Mouse (Mus musculus) hindbrain, embryonic 11.5 days (tissue): ENCODE results near the gene Ushbp1. TPM values are rescaled to one million over a fixed set of nuclear protein-coding genes. Genes with fewer than 3 reads are reported as not detected.
A peak's percentile ranks its signal among the peaks of the same experiment; 100 is the strongest.

Experiments
- ATAC-seq: fragments of 200-750 bp; cut with Nextera tagmentation; 2 replicates; pipeline ENCODE4 v1.8.0; 2017; ENCODE audit warnings: mild to moderate bottlenecking, moderate TSS enrichment, moderate library complexity; ENCODE audit not compliant: low FRiP score
- DNase-seq: peaks from one replicate; pipeline ENCODE4 v3.0.0-alpha.2; 2015; ENCODE audit warnings: low spot score
- H3K27ac ChIP-seq: fragments of 300-500 bp; sonication (generic); 2 replicates; pipeline ENCODE4 v1.5.1; 2014; ENCODE audit warnings: mild to moderate bottlenecking, low read depth, low read length
- H3K27me3 ChIP-seq: fragments of 300-500 bp; sonication (generic); 2 replicates; pipeline ENCODE4 v1.6.1; 2014; ENCODE audit warnings: mild to moderate bottlenecking, low read length, moderate library complexity, mixed read lengths; ENCODE audit not compliant: control insufficient read depth, insufficient read depth
- H3K36me3 ChIP-seq: fragments of 300-500 bp; sonication (generic); 2 replicates; pipeline ENCODE4 v1.6.1; 2014; ENCODE audit warnings: mild to moderate bottlenecking, low read length, moderate library complexity, mixed read lengths; ENCODE audit not compliant: control insufficient read depth, insufficient read depth
- H3K4me1 ChIP-seq: fragments of 300-500 bp; sonication (generic); replicated peaks from 2 replicates; pipeline ENCODE4 v1.6.1; 2014; ENCODE audit warnings: low read length, mixed read lengths; ENCODE audit not compliant: control insufficient read depth, insufficient read depth
- H3K4me2 ChIP-seq: fragments of 300-500 bp; sonication (generic); replicated peaks from 2 replicates; pipeline ENCODE4 v1.6.1; 2014; ENCODE audit warnings: mild to moderate bottlenecking, low read depth, low read length
- H3K4me3 ChIP-seq: fragments of 300-500 bp; sonication (generic); 2 replicates; pipeline ENCODE4 v1.5.1; 2014; ENCODE audit warnings: low read depth, low read length
- H3K9ac ChIP-seq: fragments of 300-500 bp; sonication (generic); 2 replicates; pipeline ENCODE4 v1.6.1; 2014; ENCODE audit warnings: low read depth, low read length
- H3K9me3 ChIP-seq: fragments of 300-500 bp; sonication (generic); 2 replicates; pipeline ENCODE4 v1.6.1; 2016; ENCODE audit warnings: low read length; ENCODE audit not compliant: control insufficient read depth
- WGBS: fragments of 180-500 bp; shearing (Covaris S2); extraction: QIAGEN DNeasy Blood & Tissue Kit; methylation state at CpG from one replicate; pipeline ENCODE4 v1.1.7; 2014; 5-methylcytosine and 5-hydroxymethylcytosine counted together
- polyA plus RNA-seq: library from polyadenylated mRNA; unstranded; fragments of >200 nt; fragmentation: Nextera tagmentation; extraction: Ambion mirVana; gene quantifications from 2 replicates; pipeline ENCODE4 v1.2.1, GENCODE M21; 2014

Gene Ushbp1
- polyA plus RNA-seq, 1 experiment from 2014 or later, result 3.6 TPM

DNA sequence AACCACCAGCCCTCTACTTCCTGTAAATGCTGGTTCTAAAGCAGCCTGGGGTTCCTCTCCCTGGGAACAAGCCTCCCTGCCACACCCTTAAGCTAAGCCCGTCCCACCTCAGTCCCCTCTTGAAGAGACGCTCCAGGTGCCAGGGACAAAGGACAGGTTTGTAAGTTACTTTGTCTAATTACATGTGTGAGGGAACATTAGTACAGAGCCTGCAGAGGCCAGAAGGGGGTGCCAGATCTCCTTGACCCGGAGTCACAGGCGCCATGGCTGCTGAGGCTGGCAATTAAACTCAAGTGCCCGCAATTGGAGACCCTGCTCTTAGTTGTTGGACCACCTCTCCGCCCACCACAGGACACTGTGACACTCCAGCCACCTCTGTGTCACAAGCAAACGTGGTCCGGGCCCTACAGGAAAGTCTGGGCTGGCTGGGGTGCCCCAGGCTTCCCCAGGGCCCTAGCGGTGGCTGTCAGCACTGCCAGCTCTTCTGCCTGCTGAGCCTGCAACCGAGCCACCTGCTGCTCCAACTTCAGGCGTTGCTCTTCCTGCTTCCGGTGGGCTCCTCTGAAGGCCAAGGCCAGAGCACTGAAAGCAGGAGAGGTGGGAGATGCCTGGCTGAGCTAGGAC is 10.3 kb downstream of the Ushbp1 start:
- Histone ChIP-seq H3K4me2 (no peak overlapping the region), H3K27me3 (no peaks in the 10 kb centered on the region), H3K9me3 (no peaks in the 10 kb centered on the region), H3K27ac (no peak overlapping the region), H3K4me3 (no peak overlapping the region), H3K4me1 (peaks cover 10% of the 10 kb centered on the region), H3K9ac (no peak overlapping the region), H3K36me3 (no peaks in the 10 kb centered on the region)
- ATAC-seq, result no peak
- 72% methylated on average over 11 of the region's 12 CpGs for WGBS
- no peak for DNase-seq

DNA sequence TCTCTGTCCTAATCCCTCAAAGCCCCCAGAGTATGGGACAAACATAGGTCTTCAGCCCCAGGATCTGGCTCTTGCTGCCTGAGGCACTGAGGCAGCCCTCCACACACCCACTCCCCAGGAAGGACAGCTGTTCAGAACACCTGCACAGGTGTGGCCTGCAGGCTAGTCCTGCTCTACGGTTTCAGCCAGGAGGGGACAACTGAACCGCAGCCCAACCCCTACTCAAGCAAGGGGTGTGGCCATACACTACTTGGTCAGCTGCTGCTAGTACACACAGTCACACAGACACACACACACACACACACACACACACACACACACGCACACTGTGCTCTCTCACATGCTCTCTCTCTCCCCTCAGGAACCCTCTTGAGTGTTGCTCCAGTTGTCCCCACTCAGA is 11.7 kb downstream of the Ushbp1 start:
- peak overlapping the region; percentile 92 for H3K27ac ChIP-seq
- DNase-seq, result no peak

DNA sequence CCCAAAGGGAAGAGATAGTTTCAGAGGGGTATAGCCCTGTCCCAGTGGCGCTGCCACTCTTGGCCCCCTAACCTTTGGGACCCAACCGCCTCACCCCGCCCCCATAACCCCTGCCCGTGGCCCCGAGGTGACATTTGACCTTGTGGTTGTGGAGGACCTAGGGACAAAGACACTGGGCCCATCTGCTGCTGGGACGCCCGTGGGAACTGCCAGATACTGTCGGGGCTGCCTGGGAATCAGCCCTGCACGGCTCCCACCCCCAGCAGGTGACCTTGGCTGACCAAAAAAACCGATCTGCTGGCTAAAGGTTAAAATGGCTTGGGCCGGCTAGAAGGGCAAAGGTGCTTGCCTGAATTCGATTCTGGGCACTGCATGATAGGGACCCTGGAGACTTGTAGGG is 12.2 kb downstream of the Ushbp1 start:
- Histone ChIP-seq H3K27me3 (no peaks in the 10 kb centered on the region), H3K9ac (no peak overlapping the region), H3K4me1 (peaks cover 22% of the 10 kb centered on the region), H3K36me3 (no peaks in the 10 kb centered on the region), H3K4me2 (no peak overlapping the region), H3K9me3 (no peaks in the 10 kb centered on the region), H3K27ac (peak overlapping the region; percentile 92), H3K4me3 (no peak overlapping the region)
- no peak for DNase-seq
- no peak for ATAC-seq
- 4% methylated on average over 10 of the region's 12 CpGs for WGBS

More for the DNA sequence above, 11.7 kb downstream of the Ushbp1 start:
- 45% methylated on average over 3 of the region's 3 CpGs for WGBS
- Histone ChIP-seq H3K4me1 (peaks cover 20% of the 10 kb centered on the region), H3K9ac (no peak overlapping the region), H3K9me3 (no peaks in the 10 kb centered on the region), H3K36me3 (no peaks in the 10 kb centered on the region), H3K27me3 (no peaks in the 10 kb centered on the region), H3K4me3 (no peak overlapping the region; the same call in 1 of the 2 replicates), H3K4me2 (no peak overlapping the region)
- ATAC-seq, result no peak

DNA sequence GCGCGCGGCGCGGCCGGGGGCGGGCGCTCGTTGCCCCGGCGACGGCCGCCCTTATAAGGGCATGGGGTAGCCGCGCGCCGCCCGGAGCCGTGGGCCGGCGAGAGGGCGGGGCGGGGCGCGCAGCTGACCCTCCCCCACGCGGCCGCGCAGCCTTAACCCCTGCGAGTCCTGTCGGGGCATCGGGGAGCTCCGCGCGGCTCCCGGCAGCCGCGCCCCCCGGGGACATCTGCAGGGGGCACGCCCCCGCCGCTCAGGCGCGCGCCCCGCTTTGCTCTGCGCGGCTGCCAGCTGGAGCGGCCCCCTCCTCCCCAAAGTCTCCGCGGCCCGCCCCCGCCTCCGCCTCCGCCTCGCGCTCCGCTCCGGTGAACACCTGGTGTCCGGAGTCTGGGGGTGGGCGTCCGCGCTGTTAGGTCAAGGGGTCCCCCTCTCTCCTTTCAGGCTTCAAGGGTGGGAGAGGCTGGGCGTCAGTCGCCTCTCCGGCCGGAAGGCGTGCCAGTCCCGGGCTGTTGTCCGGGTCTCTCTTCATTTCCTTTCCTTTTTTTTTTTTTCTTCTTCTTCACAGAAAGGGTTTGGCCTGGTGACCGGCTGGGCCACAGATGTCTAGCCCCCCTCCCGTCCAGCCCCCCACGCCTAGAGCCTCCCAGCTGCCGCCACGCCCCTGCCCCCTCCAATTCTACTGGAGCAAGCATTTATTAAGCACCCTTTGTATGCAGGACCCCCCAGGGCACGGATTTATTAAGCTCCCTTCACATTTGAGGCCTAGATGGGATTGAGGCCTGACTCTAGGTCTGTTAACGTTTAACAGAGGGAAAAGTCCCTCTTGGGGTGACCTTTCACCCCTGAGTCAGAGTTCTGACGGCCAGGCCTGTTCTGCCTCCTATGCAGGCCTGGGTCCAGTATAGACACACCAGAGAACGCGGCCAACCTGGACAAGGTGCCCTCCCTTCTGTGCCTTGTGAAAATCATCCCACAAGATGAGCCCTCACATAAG is 13.3 kb downstream of the Ushbp1 start:
- H3K9ac ChIP-seq, result peak overlapping the region; percentile 82
- WGBS, result 1% methylated on average over 34 of the region's 80 CpGs
- H3K9me3 ChIP-seq, result no peaks in the 10 kb centered on the region
- peak; percentile 84 for ATAC-seq
- H3K36me3 ChIP-seq, result no peaks in the 10 kb centered on the region
- DNase-seq, result peak; percentile 91
- H3K27ac ChIP-seq, result peak overlapping the region; percentile 92
- peak overlapping the region; percentile 85 for H3K4me3 ChIP-seq
- peak overlapping the region; percentile 96 for H3K4me2 ChIP-seq
- H3K4me1 ChIP-seq, result peaks cover 22% of the 10 kb centered on the region
- no peaks in the 10 kb centered on the region for H3K27me3 ChIP-seq

DNA sequence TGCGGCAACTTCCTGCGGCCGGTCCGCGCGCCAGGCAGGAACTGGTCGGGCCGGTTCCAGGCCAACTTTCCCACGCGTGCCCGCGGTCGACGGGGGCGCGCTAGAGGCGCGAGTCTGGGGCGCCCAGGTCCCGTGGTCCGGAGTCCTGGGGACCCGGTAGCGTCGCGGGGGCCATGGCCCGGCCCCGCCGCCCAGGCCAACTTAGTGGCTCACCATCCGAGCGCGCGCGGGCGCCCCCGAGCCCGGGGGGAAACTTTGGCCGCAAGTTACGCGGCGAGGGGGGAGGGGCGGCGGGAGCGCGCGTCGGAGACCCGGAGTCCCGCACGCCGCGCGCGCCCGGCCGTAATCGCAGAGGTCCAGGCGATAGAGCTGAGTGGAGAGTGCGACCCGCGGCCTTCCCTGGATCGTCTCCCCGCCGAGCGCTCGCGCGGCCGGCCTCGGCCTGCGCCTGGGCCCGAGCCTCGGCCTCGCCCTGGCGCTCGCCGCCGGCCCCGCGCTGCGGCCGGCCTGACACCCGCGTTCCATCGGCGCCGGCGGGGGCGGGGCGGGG is 14.1 kb downstream of the Ushbp1 start, which contains the start of gene Nr2f6:
TSS of gene Nr2f6 (minus strand) at position 540 of the 550 bp plus-strand sequence.
- under 1% methylated on average over 52 of the region's 89 CpGs for WGBS
- peak; percentile 87 for DNase-seq

DNA sequence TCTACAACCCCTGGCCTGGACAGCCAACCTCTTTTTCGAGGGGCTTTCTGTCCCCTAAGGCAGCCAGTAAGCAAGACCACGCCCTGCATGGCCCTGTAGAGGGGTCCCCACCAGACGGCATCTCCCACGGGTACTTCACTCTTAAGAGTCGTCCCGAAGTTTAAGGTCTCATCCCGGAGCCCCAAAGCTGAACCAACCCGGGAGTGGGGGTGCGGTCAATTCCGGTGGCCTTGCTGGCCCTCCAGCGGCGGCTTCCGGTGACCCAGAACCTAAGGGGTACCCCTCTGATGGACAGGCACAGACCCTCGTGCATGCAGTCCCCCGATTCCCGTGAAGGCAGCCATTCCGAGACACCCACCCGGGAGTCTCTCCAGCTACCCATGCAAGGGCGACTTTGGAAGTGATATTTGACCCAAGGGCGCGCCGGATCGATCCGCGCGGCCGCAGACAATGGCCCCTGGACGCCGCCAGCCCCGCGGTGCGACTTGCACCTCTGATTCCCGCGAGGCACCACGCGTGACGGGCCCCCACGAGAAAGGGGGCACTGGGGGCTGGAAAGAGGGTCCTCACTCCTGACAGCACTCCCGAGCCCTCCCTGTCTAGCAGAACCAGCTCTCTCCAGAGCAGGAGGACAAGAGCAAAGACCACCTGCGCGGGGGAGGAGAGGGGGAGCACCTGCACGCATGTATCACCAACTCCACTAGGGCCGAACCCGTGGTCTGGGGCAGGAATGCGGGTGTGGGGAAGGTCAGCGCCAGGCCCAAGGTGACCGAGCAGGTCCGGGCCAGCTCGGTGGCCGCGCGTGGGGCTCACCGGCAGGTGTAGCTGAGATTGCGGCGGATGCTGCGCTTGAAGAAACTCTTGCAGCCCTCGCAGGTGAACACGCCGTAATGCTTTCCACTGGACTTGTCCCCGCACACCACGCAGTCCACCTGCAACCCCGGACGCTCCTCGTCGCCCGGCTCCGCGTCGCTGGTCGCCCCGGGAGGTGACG is 15.1 kb downstream of the Ushbp1 start:
- Histone ChIP-seq H3K36me3 (no peaks in the 10 kb centered on the region; the same call in 1 of the 2 replicates), H3K9me3 (no peaks in the 10 kb centered on the region), H3K27me3 (no peaks in the 10 kb centered on the region), H3K4me3 (peak overlapping the region; percentile 85), H3K9ac (peak overlapping the region; percentile 82), H3K4me2 (peak overlapping the region; percentile 96), H3K4me1 (peaks cover 38% of the 10 kb centered on the region), H3K27ac (peak overlapping the region; percentile 92)
- peak; percentile 49 for DNase-seq
- no peak for ATAC-seq
- WGBS, result 2% methylated on average over 70 of the region's 72 CpGs

More for the DNA sequence above, 14.1 kb downstream of the Ushbp1 start, which contains the start of gene Nr2f6:
- Histone ChIP-seq H3K4me2 (peak within 1 kb of the TSS; percentile 96), H3K9ac (peak within 1 kb of the TSS; percentile 82), H3K4me3 (peak within 1 kb of the TSS; percentile 85), H3K27ac (peak within 1 kb of the TSS; percentile 92), H3K36me3 (no peaks in the 10 kb centered on the region), H3K9me3 (no peaks in the 10 kb centered on the region), H3K4me1 (peaks cover 27% of the 10 kb centered on the region), H3K27me3 (no peaks in the 10 kb centered on the region)
- ATAC-seq, result peak; percentile 13; the same call in 1 of the 2 replicates

DNA sequence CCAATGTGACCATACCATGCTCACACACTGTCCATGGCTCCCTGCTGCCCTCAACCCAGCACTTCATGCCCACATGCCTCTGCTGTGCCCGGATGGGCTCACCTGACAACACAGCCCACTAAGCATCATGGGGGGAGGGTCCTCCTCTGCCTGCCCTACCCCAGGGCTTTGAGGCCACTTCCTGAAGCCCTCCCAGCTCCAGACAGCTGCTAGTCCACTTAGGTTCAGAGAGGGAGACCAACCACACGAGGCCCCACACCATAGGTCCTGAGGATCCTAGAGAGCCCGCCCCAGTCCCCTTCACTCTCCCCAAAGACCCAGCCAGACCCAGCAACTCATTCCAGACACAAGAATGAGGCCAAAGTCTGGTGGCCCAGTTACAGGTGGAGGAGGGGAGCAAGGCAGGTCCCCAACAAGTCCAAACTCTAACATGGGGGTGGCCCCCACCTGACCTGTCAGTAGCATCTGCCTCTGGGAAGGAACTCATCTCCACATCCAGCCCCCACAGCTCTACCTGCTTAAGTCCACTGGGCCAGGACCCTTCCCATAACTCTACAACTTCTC is 16.0 kb downstream of the Ushbp1 start:
- Histone ChIP-seq H3K4me3 (peak overlapping the region; percentile 85), H3K36me3 (peaks cover 4% of the 10 kb centered on the region; the same call in 1 of the 2 replicates), H3K9me3 (no peaks in the 10 kb centered on the region), H3K27ac (peak overlapping the region; percentile 92; the same call in 1 of the 2 replicates), H3K27me3 (no peaks in the 10 kb centered on the region), H3K4me2 (peak overlapping the region; percentile 96), H3K4me1 (peaks cover 39% of the 10 kb centered on the region), H3K9ac (peak overlapping the region; percentile 82)
- DNase-seq, result peak; percentile 19
- 18% methylated on average over 3 of the region's 3 CpGs for WGBS
- ATAC-seq, result no peak
